In genomic region chr7:139251881-139252301, GRCm38 (mm10) we compare ENCODE assay signal across 7 mouse cellular contexts. TPM values are rescaled to one million over a fixed set of nuclear protein-coding genes. Genes with fewer than 3 reads are reported as not detected.
DNase-seq lines count a peak whose midpoint lies in the region; ATAC-seq and TF ChIP-seq lines count a peak whose summit lies in the region.

No protein-coding gene starts in this region.

- H3K27ac ChIP-seq in neural tube, embryonic 14.5 days (ENCODE audit: low read depth, low read length): no peak overlapping the region
- H3K27ac ChIP-seq in embryonic facial prominence, embryonic 14.5 days (replicated peaks; ENCODE audit: low read depth, low read length): peak overlapping the region; percentile 57
- H3K27ac ChIP-seq in liver, adult 2 months (replicated peaks; ENCODE audit: insufficient read depth, low read depth, low read length): 0 out of 2 replicates have a peak overlapping the region, but pooled peaks have one; percentile 3

- no peaks in the 10 kb centered on the region for H3K79me2 ChIP-seq in liver, adult 2 months (ENCODE audit: control insufficient read depth, insufficient read depth, low read length)

- no peaks in the 10 kb centered on the region for H3K27me3 ChIP-seq in neural tube, embryonic 14.5 days (ENCODE audit: control insufficient read depth, insufficient read depth, low read length)
- no peaks in the 10 kb centered on the region for H3K27me3 ChIP-seq in embryonic facial prominence, embryonic 14.5 days (replicated peaks; ENCODE audit: control insufficient read depth, insufficient read depth, low read length)
- H3K27me3 ChIP-seq in liver, adult 2 months (ENCODE audit: control insufficient read depth, insufficient read depth, low read length): no peaks in the 10 kb centered on the region

- 54% methylated on average over 5 of the region's 5 CpGs for WGBS in neural tube, embryonic 14.5 days
- WGBS in embryonic facial prominence, embryonic 14.5 days: 72% methylated on average over 5 of the region's 5 CpGs
- WGBS in liver, adult 2 months: 46% methylated on average over 5 of the region's 5 CpGs

- TF ChIP-seq POLR2A in liver, adult 2 months (IDR thresholded peaks at IDR 0.05; ENCODE audit: extremely low read depth, insufficient read depth, low read length): no peak

- H3K4me1 ChIP-seq in neural tube, embryonic 14.5 days (ENCODE audit: control insufficient read depth, insufficient read depth, low read length): peaks cover 22% of the 10 kb centered on the region
- H3K4me1 ChIP-seq in embryonic facial prominence, embryonic 14.5 days (ENCODE audit: control insufficient read depth, insufficient read depth, low read length): peaks cover 38% of the 10 kb centered on the region
- H3K4me1 ChIP-seq in liver, adult 2 months (ENCODE audit: control insufficient read depth, insufficient read depth, low read length): peaks cover 14% of the 10 kb centered on the region

- no peak overlapping the region for H3K4me3 ChIP-seq in neural tube, embryonic 14.5 days (ENCODE audit: low read depth, low read length)
- no peak overlapping the region for H3K4me3 ChIP-seq in embryonic facial prominence, embryonic 14.5 days (ENCODE audit: low read depth, low read length)
- no peak overlapping the region for H3K4me3 ChIP-seq in liver, adult 2 months (ENCODE audit: insufficient read depth, low read depth, low read length)

- no peak overlapping the region for H3K9ac ChIP-seq in neural tube, embryonic 14.5 days (replicated peaks; ENCODE audit: low read depth, low read length)
- H3K9ac ChIP-seq in embryonic facial prominence, embryonic 14.5 days (ENCODE audit: low read depth, low read length): 0 out of 2 replicates have a peak overlapping the region, but pooled peaks have one; percentile 11
- H3K9ac ChIP-seq in liver, adult 2 months (ENCODE audit: low read depth, low read length): no peak overlapping the region

- no peak for DNase-seq in neural tube, embryonic 10.5 days (ENCODE audit: extremely low spot score, low spot score)
- peak; percentile 84 for DNase-seq in embryonic facial prominence, embryonic 14.5 days (ENCODE audit: low spot score)
- peak; percentile 60 to 76 for DNase-seq in heart, postnatal 36 days
- peak; percentile 12 for DNase-seq in liver, adult 2 months (ENCODE audit: extremely low read depth, low read depth, low spot score)
- DNase-seq in urinary bladder, postnatal 25 days (ENCODE audit: low spot score): peak; percentile 48
- DNase-seq in frontal cortex, adult 2 months (ENCODE audit: extremely low spot score in 1 of 2, low spot score in 1 of 2): no peak

- no peak overlapping the region for H3K4me2 ChIP-seq in neural tube, embryonic 14.5 days (ENCODE audit: low read depth, low read length)
- H3K4me2 ChIP-seq in embryonic facial prominence, embryonic 14.5 days (ENCODE audit: low read depth, low read length): no peak overlapping the region

- no peak for TF ChIP-seq CTCF in liver, adult 2 months (IDR thresholded peaks at IDR 0.05; ENCODE audit: low read depth, low read length)

- intact Hi-C loops in heart, postnatal 36 days (cut with DNase I): loop anchor here (5.0 kb wide), 2 partner anchors 45 to 115 kb away; no protein-coding TSS in a partner anchor

- ATAC-seq in neural tube, embryonic 14.5 days (ENCODE audit: low read depth): 0 out of 2 replicates have a peak, but pooled peaks have one; percentile 9
- no peak for ATAC-seq in embryonic facial prominence, embryonic 14.5 days (ENCODE audit: low read depth)

- 0 out of 2 replicates have a peak, but pooled peaks cover 5% of the 10 kb centered on the region for H3K36me3 ChIP-seq in neural tube, embryonic 14.5 days (ENCODE audit: control insufficient read depth, insufficient read depth, low read length)
- peaks cover 19% of the 10 kb centered on the region for H3K36me3 ChIP-seq in embryonic facial prominence, embryonic 14.5 days (ENCODE audit: control insufficient read depth, insufficient read depth, low read length)
- no peaks in the 10 kb centered on the region for H3K36me3 ChIP-seq in liver, adult 2 months (ENCODE audit: control insufficient read depth, insufficient read depth, low read length)

- no peaks in the 10 kb centered on the region for H3K9me3 ChIP-seq in neural tube, embryonic 14.5 days (ENCODE audit: control insufficient read depth, low read length)
- H3K9me3 ChIP-seq in embryonic facial prominence, embryonic 14.5 days (ENCODE audit: control insufficient read depth, low read length): no peaks in the 10 kb centered on the region

RNA-seq across cellular contexts. Expression of gene Pwwp2b, which starts 3.6 kb away (rescaled TPM):
- 5.6 and 6.4 TPM in 2 replicates for polyA plus RNA-seq in neural tube, embryonic 14.5 days (2014; fragmentation: Nextera tagmentation; extraction: Ambion mirVana)
- 11.0 and 11.6 TPM in 2 replicates for polyA plus RNA-seq in embryonic facial prominence, embryonic 14.5 days (2014; fragmentation: Nextera tagmentation; extraction: Ambion mirVana)
- total RNA-seq in heart, postnatal 36 days (2021): 1 to 10 TPM; 9.5 to 9.7 TPM
- 0.65 and 0.74 TPM in 2 replicates for total RNA-seq in liver, adult 2 months (2014; rRNA removed)
- 2.1 TPM in 2 replicates for polyA plus RNA-seq in liver, adult 2 months (2012; rRNA removed)
- 11.4 and 12.6 TPM in 2 replicates for polyA plus RNA-seq in frontal cortex, adult 2 months (2012; rRNA removed)

RNA-seq across cellular contexts. Expression of gene Stk32c, which starts 38.8 kb away (rescaled TPM):
- polyA plus RNA-seq in neural tube, embryonic 14.5 days (2014; fragmentation: Nextera tagmentation; extraction: Ambion mirVana): 1.5 and 1.7 TPM in 2 replicates
- polyA plus RNA-seq in embryonic facial prominence, embryonic 14.5 days (2014; fragmentation: Nextera tagmentation; extraction: Ambion mirVana): 0.11 and 0.35 TPM in 2 replicates
- under 1 TPM; 0.60 to 0.86 TPM for total RNA-seq in heart, postnatal 36 days (2021)
- total RNA-seq in liver, adult 2 months (2014; rRNA removed): 0.18 and 0.27 TPM in 2 replicates
- polyA plus RNA-seq in liver, adult 2 months (2012; rRNA removed): 0.21 and 0.39 TPM in 2 replicates
- polyA plus RNA-seq in frontal cortex, adult 2 months (2012; rRNA removed): 130 and 136 TPM in 2 replicates

RNA-seq across cellular contexts. Expression of gene Lrrc27, which starts 39.1 kb away (rescaled TPM):
- polyA plus RNA-seq in neural tube, embryonic 14.5 days (2014; fragmentation: Nextera tagmentation; extraction: Ambion mirVana): 5.1 and 6.9 TPM in 2 replicates
- polyA plus RNA-seq in embryonic facial prominence, embryonic 14.5 days (2014; fragmentation: Nextera tagmentation; extraction: Ambion mirVana): 3.2 and 3.3 TPM in 2 replicates
- total RNA-seq in heart, postnatal 36 days (2021): 10 to 100 TPM; 17.0 to 22.3 TPM
- total RNA-seq in liver, adult 2 months (2014; rRNA removed): 0.20 and 0.28 TPM in 2 replicates
- 0.61 and 1.1 TPM in 2 replicates for polyA plus RNA-seq in liver, adult 2 months (2012; rRNA removed)
- 7.3 and 8.0 TPM in 2 replicates for polyA plus RNA-seq in frontal cortex, adult 2 months (2012; rRNA removed)

Comparison
In these comparisons a context has a peak if more than half of its experiments do, and no peak if none do; other contexts are left out.
1. DNase-seq: peak in embryonic facial prominence, embryonic 14.5 days (single experiment), heart, postnatal 36 days (2 of 2), liver, adult 2 months (single experiment) and urinary bladder, postnatal 25 days (single experiment); none in neural tube, embryonic 10.5 days (single experiment) and frontal cortex, adult 2 months (0 of 2).
2. RNA of gene Stk32c, which starts 38.8 kb away (polyA plus RNA-seq): 130 to 136 TPM in frontal cortex, adult 2 months; 1.5 to 1.7 TPM in neural tube, embryonic 14.5 days, 0.21 to 0.39 TPM in liver, adult 2 months and 0.11 to 0.35 TPM in embryonic facial prominence, embryonic 14.5 days; every median in the first group is over 10 times any median in the second.